Mouse (Mus musculus) mesoderm, embryonic 11.5 days (tissue): Measurements from ENCODE around the gene Pi4k2a.

Experiments used
- DNase-seq: peaks from one replicate; pipeline ENCODE4 v3.0.0-alpha.2; 2012; ENCODE audit warnings: low read depth, low spot score

Pi4k2a gene

DNA sequence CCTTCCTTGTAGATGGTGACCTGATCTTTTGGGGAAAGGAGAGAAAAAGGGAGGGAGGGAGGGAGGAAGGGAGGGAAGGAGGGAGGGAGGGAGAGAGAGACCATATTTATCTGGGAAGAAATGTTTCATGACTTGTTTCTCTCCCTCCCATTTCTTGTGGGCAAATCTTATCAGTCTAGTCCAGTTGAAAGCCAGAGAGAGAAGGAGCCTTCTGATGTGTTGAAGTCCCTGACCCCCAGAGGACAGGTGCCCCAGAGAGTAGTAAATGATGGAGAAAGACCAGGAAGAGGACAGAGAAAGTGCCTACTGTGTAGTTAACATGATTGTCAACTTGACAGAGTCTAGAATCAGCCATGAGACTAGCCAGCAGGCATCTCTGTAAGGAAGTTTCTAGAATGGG is 44.8 kb downstream of the Pi4k2a start:
- no peak for DNase-seq

DNA sequence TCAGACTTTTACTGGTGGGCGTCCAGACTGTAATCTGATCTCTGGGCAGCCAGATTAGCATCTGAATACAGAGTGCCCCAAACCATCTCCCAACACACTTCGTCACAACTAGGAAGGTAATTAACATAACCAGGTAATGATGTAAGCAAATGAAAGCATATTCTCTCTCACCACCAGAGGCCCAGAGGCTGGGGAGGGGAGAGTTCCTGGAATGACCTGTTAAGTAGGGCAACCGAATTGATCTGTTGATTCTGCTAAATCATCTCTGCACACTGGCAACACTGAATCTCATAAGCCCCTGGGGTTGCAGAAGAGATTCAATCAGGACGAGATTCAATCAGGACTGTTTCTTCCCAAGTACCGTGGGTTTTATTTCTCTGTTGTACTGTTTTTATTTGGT is 45.9 kb downstream of the Pi4k2a start:
- no peak for DNase-seq

DNA sequence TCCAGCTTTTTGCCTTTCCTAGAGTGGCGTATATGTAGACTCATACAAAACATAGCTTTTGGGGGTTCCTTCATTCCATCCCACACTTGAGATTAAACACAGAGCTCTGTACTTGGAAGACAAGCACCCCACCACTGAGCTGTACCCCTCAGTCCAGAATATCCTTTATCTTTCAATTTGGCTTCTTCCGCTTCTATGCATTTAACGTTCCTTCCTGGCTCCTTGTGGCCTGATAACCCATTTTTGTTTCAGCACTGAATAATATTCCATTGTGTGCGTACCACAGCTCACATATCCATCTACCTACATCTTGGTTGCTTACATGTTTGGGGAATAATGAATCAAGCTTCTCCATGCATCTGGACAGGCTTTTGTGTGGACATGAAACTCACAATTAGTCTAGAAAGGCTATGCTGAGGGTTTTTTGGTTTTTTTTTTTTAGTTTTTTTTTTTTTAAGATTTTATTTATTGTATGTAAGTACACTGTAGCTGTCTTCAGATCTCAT is 47.0 kb downstream of the Pi4k2a start:
- DNase-seq = no peak

DNA sequence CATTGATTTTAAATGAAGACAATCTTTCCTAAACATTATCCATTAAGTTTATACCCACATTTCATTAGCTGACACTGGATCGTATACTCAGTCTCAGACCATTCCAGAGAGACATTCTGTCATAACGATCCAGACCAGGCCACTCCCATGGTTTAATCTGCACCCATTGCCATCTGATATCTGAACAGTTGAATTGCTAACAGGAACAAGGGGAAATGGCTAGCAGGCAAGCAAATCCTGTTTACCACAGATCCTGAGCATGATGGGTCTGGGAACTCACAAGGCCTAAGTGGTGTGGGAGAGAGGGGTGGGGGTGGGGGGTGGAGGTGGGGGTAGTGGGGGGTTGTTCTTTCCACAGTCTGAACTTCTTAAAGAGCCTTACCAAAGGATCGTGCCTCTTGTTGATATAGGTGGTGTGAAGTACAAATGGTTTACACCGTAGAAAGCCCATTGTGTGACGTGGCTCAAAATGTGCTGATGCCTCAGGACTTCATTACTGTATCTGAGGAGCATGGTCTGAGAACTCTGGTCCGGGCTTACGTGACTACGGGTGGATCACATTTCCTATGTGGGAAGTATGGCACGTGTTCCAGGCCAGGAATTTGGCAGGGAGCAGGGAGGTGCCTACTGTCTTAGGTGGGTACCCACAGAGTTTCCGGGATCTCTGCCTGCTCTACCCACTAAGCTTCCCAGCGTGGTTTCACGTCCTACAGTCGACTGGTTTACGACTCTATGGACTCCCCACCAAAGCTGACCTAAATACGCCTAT is 48.4 kb downstream of the Pi4k2a start:
- DNase-seq = no peak

DNA sequence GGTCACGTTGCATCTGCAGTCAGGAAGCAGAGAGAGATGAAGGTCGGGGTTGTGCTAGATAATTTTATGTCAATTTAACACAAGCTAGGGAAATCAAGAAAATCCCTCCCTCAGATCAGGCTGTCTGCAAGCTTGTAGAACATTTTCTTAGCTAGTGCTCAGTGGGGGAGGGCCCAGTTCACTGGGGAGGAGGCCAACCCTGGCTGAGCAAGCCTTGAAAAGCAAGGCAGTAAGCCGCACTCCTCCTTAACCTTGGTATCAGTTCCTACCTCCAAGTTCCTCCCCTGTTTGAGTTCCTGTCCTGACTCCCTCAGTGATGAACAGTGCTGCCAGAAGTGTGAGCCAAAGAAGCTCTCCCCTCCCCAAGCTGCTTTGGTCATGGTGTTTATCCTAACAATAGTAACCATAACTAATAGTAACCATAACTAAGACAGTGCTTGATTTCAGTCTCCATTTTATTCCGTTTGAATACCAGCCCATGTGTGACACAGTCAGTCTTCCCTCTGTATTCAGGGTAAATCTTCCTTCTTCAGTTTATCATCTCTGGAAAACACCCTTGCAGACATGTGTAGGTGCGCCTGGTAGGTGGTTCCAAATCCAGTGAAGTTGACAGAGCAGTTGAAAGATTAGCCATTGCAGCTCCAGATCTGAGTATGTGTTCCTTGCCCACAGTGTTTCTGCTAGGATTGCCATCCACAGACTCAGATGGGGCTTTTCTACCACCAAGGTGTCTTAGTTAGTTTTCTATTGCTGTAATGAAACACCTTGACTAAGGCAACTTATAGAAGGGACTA is 49.7 kb downstream of the Pi4k2a start:
- no peak for DNase-seq

DNA sequence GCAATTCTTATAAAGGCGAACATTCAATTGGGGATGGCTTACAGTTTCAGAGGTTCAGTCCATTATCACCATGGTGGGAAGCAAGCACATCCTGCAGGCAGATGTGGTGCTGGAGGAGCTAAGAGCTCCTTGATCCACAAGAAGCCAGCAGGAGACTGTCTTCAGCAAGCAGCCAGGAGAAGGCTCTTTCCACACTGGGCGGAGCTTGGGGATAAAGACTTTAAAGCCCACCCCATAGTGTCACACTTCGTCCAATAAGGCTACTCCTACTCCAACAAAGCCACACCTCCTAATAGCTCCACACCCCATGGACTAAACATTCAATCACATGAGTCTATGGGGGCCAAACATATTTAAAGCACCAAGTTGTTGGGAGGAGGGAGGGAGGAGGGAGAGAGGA is 51.7 kb downstream of the Pi4k2a start:
- no peak for DNase-seq

DNA sequence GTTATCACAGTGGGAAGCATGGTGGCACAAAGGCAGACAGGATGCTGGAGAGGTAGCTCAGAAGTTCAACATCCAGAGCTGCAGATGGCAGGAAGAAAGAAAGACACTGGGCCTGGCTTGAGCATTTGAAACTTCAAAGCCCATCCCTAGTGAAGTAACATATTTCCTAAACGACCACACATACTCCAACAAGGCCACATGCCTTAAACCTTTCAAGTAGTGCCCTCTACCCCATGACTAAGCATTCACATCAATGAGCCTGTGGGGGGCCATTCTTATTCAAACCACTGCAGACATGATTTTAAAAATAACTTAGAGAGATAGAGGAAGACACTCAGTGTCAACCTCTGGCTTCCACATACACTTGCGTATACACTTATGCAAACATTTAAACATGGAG is 52.5 kb downstream of the Pi4k2a start:
- no peak for DNase-seq

DNA sequence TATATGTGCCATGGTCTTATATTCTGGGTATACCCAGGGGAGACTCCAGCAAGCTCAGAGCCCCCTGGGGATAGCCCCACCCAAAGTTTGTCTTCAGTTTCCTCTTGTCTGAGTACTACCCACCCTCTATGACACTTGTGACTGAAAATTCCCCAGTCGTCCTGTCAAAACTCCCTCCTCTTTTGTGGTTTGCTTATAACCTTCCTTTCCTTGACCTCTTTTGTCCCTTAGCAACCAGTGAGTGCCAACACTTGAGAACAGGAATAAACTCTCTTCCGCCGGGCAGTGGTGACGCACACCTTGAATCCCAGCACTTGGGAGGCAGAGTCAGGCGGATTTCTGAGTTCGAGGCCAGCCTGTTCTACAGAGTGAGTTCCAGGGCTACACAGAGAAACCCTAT is 53.8 kb downstream of the Pi4k2a start:
- no peak for DNase-seq

DNA sequence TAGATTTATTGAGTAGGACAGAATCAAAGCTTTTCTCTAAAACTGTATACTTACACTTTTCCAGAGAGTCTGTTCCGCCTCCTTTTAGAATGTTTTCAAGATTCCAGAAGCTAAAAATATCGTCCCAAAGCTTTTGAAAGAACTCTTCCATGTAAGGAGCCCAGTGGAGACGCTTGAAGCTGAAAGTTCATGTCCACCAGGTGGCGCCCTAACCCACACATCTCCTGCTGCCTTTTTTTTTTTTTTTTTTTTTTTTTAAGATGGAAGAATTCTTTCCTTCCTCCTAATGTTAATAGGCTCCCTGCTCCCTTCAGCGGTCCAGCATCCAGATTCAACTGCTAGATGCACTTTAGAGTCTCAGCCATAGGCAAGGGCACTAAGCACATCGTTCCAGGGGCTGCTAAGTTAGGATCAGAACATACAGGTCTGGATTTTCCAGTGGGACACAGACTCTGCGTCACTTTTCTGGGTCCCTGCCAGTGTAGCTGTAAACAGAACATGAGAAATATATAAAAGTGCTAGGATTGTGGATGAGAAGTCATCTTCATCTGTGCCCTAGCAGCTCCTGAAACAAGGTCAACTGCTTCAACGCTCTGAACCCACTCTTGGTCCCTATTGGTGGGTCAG is 54.4 kb downstream of the Pi4k2a start:
- peak; percentile 93 for DNase-seq

DNA sequence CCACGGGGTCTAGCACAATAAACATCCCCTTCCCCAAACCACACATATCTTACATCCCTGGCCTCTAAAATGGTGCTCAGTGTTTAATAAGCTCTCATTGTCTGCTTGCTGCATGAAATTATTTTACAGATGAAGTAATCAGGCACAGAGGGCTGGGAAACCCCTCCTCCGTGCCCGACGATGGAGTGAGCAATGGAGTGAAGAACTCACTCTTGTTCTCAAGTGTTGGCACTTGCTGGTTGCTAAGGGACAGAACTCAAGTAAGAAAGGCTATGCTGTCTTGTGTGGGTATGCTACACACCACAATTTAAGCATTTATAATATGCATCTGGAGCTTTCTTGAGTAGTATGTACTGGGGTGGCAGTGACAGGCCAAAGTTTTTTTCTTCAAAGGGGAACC is 54.9 kb downstream of the Pi4k2a start:
- no peak for DNase-seq

DNA sequence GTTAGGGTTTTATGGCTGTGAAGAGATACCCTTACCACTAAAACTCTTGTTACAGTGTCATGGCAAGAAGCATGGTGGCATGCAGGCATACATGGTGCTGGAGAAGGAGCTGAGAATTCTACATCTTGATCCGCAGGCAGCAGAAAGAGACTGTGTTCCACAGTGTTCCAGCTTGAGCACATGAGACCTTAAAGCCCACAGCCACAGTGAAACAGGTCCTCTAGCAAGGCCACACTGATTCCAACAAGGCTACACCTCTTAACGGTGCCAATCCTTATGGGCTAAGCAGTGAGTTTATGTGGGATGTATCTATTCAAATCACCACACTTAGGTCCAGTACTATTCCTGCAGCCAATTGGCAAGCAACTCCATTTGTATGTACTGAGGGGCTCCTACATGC is 55.5 kb downstream of the Pi4k2a start:
- no peak for DNase-seq

DNA sequence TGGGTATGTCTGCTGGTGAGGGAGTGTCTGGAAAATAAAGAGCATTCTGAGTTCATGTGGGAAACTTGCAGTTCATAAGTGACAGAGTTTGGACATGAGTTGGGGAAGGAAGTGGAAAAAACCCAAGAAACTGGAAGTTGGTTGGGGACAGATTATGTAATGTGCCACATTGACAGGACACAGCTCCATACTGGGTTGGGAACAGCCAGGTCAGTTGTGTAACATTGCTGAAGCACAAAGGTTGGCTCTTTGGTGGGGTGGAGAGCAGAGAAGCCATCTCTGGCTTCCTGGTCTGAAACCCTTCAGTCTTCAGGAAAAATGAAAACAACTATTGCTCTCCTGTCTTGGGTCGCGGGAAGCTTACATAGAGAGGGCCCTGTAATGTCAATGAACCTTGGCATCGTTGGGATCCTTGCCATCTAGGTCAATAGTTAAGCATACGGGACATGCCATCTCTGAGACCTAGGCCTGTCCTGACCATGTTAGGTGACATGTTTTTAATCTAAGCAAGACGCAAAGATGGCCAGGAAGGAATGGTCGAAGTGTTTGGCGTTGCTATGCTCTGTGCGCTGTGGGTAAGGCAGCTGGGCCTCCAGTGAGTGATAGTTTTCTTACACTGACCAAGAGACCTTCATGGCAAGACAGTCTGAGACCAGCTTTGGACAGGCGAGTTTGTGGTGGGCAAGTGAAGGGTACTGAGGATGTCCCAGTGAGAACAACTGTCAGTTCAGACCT is 56.2 kb downstream of the Pi4k2a start:
- DNase-seq = no peak

DNA sequence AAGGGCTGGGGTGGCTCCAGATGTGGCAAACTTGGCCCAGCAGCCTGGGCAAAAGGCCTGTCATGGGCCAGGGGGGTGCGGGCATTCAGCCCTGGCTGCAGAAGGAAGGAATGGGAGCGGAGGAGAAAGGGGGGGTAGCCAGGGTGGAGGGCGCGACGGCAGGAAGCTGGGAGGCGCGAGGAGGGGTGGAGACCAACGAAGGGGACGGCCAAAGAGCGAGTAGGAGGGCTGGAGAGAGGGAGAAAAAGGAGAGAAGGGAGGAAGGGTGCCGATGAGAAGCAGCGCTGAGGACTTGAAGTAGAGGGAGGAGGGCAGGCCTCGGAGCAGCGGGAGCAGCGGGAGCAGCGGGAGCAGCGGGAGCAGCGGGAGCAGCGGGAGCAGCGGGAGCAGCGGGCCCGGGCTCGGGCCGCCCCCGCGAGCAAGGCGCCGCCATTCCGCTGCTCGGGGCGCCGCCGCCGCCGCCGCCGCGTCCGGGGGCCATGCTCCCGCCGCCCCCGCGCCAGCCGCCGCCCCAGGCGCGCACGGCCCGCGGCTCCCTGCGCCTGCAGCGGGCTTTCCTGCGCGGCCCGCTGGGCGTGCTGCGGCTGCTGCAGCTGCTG is 57.0 kb downstream of the Pi4k2a start, which contains the start of gene Marveld1:
Gene Marveld1, plus strand, starts transcription at position 231 of the 599 bp plus-strand sequence.
- peak; percentile 61 for DNase-seq

DNA sequence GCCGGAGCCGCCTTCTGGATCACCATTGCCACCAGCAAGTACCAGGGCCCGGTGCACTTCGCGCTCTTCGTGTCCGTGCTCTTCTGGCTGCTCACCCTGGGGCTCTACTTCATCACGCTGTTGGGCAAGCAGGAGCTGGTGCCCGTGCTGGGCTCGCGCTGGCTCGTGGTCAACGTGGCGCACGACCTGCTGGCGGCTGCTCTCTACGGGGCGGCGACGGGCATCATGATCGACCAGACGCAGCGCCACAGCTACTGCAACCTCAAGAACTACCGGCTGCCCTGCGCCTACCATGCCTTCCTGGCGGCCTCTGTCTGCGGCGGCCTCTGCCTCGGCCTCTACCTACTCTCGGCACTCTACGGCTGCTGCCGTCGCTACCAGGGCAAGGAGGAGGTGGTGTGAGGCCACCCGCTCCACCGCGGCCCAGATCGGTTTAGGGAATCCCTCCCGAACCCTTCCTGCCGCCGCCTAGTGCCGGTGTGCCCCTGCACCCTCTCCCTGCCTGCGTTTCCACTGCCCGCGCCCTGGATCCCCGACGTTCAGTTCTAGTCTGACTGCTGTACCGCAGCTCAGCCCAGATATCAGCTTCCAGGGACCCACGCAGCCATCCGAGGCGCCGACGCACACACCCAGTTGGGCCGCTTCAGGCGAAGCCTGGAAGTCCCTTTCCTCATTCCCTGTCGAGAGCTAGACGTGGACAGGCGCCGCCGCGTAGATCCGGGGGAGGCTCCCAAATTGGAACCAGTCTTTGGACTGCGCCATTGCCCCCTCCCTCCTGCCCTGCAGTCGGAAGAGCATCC is 57.7 kb downstream of the Pi4k2a start:
- peak; percentile 48 for DNase-seq

DNA sequence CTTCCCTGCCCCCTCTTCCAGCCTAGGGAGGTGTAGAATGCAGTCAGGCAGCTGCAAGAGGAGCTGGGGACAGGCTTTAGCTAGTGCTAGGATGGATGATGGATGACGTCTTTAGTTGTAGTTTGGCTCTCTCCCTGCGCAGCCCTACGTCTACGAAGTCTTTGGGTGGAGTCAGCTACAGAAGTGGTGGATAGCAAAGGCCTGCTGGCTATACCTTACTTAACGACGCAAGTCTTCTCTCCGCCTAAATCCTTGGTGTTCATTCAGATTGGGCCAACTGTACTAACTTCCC is 58.2 kb downstream of the Pi4k2a start:
- DNase-seq = no peak

DNA sequence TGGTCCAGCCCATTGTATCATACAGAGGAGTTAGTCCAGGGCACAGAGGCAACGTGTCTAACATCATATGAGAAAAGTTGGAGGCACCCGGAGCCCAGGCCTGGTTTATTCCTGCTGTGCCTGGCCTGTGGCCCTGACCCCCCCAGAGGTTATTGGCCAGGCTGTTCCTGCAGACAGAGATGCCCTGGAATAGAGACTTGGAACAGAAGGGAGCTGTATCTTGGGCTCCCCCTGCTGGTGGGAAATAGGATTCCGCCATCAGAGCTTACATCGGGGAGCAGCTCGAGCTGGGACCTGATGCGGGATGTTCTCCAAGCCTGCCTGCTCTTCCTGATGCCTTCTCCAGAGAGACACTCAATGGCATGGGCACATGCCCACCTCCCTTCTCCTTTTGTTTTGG is 61.7 kb downstream of the Pi4k2a start:
- peak; percentile 89 for DNase-seq

DNA sequence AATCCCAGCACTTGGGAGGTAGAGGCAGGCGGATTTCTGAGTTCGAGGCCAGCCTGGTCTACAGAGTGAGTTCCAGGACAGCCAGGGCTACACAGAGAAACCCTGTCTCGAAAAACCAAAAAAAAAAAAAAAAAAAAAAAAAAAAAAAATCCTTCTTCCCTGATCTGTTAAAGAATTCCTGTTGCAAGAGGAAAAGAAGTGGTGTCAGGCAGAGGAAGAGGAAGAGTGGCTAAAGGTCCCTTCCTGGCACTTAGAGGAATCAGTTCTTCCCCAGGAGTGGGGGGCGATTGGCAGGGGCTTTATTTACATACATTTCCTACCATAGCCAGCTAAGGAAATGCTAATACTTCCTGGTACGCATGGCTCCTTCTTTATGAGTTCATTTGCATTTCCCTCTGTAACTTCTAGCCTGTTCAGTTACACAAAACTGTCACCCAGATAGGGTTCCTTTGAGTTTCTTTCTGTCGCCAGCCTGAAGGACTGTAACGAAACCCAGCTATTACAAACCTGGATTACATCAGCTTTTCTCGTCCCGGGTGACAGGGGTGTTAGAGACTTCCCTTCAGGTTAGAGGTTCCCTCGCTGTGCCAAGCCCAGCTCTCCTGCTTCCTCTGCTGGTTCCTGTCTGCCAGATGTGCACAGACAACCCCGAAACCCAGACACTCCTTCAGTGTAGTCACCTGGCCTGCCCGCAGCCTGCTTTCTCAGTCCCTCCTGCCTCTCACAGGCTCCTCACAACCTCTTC is 67.4 kb downstream of the Pi4k2a start:
- no peak for DNase-seq

DNA sequence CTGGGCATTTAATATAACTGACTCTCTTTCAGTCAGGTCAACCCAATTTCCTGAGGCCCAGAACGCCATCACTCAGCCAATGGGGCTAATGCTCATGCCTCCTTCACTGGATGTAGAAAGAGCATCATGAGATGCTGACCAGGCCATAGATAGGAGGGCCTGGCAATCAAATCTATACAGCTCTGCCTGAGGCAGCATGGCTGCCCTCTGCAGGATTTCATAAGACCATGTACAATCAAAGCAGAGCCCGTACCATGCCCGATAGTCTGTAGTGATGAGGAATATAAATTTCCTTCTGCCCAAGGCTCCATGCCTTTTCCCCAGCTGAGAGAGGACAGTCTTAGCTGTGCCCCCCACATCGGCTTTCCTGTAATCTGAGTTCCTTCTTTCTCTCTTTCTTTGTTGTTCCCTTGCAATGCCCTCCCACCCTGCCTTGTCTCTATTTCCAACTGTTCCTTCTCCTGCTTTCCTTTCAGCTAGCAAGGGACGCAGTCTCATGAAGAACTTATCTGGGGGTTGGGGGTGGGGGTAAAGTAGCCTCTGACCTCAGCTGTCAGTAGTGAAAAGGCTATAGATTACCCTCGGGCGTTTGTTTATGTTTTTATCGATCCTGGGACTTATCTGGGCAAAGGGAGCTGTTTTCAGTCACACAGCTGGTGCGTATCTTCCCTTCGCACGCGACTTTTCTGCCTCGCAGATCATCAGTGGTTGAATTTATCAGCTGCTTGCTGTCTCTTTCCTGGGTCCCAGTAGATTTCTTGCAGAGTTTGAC is 68.2 kb downstream of the Pi4k2a start:
- no peak for DNase-seq

DNA sequence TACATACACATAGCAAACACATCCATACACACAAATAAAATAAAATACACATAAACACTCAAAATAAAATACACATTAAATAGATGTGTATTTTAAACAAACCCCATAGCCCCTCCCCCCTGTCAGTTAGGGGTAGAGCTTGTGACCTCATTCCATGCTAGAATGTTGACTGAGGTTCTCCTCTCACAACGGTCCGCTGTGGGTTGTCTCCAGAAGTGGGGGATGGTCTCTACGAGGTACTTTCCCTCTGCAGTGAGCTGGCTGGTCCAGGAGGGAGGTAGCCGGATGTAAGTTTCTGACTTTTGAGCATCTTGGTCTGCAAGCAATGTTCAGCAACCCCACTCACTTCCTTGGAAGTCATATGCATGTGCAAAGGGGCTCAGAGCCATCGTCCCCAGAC is 73.5 kb downstream of the Pi4k2a start, which contains the start of gene Zfyve27:
Gene Zfyve27, plus strand, starts transcription at position 188 of the 400 bp plus-strand sequence.
- DNase-seq = no peak
